Mouse (Mus musculus) liver, postnatal 0 days (tissue): ENCODE measurements around the gene Mypop.

Experiments used
- CTCF ChIP-seq: sonication (generic); IDR thresholded peaks from 2 replicates; pipeline ENCODE4 v1.5.1; 2016; ENCODE audit warnings: antibody characterized with exemption, low read depth
- EP300 ChIP-seq: IDR thresholded peaks from 2 replicates; pipeline ENCODE4 v1.6.1; 2016; ENCODE audit warnings: antibody characterized with exemption, low read depth, mild to moderate bottlenecking

DNA sequence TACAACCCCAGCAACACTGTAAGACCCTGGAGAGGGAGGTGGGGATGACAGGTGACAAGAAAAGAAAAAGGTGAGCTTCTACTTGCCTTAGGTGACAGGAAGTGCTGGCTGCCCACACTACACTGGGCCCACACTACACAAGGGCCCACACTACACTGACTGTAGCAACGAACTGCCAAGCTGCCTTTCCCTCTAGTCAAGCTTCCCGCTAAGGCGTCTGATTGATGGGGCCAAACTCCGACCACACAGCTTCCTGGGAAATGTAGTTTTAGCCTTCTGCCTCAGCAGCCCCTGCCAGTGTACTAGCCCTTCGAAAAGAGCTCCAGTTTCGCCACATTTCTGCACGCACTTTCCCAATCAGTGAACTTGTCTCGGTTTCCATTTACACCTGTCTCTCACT, 23.4 kb upstream of the Mypop start:
- TF ChIP-seq CTCF (no peak), EP300 (no peak)
